Mouse (Mus musculus) stomach, embryonic 15.5 days (tissue): ENCODE measurements around the gene Rab4a. TPM values are rescaled to one million over a fixed set of nuclear protein-coding genes. Genes with fewer than 3 reads are reported as not detected.

Source experiments
- ATAC-seq: fragments of 200-750 bp; cut with Nextera tagmentation; 2 replicates; pipeline ENCODE4 v1.8.0; 2017; ENCODE audit warnings: low read depth, moderate number of reproducible peaks, moderate TSS enrichment; ENCODE audit not compliant: insufficient read depth, low FRiP score
- H3K27ac ChIP-seq: fragments of 300-500 bp; sonication (generic); 2 replicates; pipeline ENCODE4 v1.5.1; 2015; ENCODE audit warnings: mild to moderate bottlenecking, inconsistent platforms
- H3K27me3 ChIP-seq: fragments of 300-500 bp; sonication (generic); replicated peaks from 2 replicates; pipeline ENCODE4 v1.6.1; 2015; ENCODE audit warnings: inconsistent platforms
- H3K36me3 ChIP-seq: fragments of 300-500 bp; sonication (generic); 2 replicates; pipeline ENCODE4 v1.6.1; 2015; ENCODE audit warnings: inconsistent platforms
- H3K4me1 ChIP-seq: fragments of 300-500 bp; sonication (generic); 2 replicates; pipeline ENCODE4 v1.6.1; 2015; ENCODE audit warnings: inconsistent platforms
- H3K4me2 ChIP-seq: fragments of 300-500 bp; sonication (generic); 2 replicates; pipeline ENCODE4 v1.6.1; 2015; ENCODE audit warnings: mild to moderate bottlenecking, inconsistent platforms
- H3K4me3 ChIP-seq: fragments of 300-500 bp; sonication (generic); replicated peaks from 2 replicates; pipeline ENCODE4 v1.5.1; 2015; ENCODE audit warnings: inconsistent platforms
- H3K9ac ChIP-seq: fragments of 300-500 bp; sonication (generic); 2 replicates; pipeline ENCODE4 v1.6.1; 2015; ENCODE audit warnings: inconsistent platforms
- H3K9me3 ChIP-seq: fragments of 300-500 bp; sonication (generic); 2 replicates; pipeline ENCODE4 v1.6.1; 2016; ENCODE audit warnings: inconsistent platforms
- WGBS: fragments of 180-500 bp; shearing (Covaris S2); methylation state at CpG from one replicate; pipeline ENCODE4 v1.1.7; 2015; 5-methylcytosine and 5-hydroxymethylcytosine counted together
- polyA plus RNA-seq: library from polyadenylated mRNA; unstranded; fragments of >200 nt; fragmentation: Nextera tagmentation; extraction: Ambion mirVana; gene quantifications from 2 replicates; pipeline ENCODE4 v1.2.1, GENCODE M21; 2015

Rab4a gene
- polyA plus RNA-seq, 1 experiment from 2014 or later: 46.7 TPM

- peak overlapping the region; percentile 97 for H3K4me2 ChIP-seq
- no peak for ATAC-seq
- H3K27me3 ChIP-seq: peaks cover 4% of the 10 kb centered on the region; the same call in 1 of the 2 replicates
- WGBS: under 1% methylated on average over 17 of the region's 17 CpGs
- H3K36me3 ChIP-seq: no peaks in the 10 kb centered on the region
- H3K4me1 ChIP-seq: peaks cover 8% of the 10 kb centered on the region; the same call in 1 of the 2 replicates
- H3K27ac ChIP-seq: peak overlapping the region; percentile 45; the same call in 1 of the 2 replicates
- H3K4me3 ChIP-seq: peak overlapping the region; percentile 96
- no peaks in the 10 kb centered on the region for H3K9me3 ChIP-seq
- H3K9ac ChIP-seq: peak overlapping the region; percentile 65; the same call in 1 of the 2 replicates
These were observed 52.8 kb downstream of the Rab4a start for GRCm38 (mm10) chr8:123858574-123858940.

GRCm38 (mm10) chr8:123858941-123859647 lies 53.3 kb downstream of the Rab4a start:
- Histone ChIP-seq H3K4me2 (peak overlapping the region; percentile 97), H3K4me1 (peaks cover 8% of the 10 kb centered on the region; the same call in 1 of the 2 replicates), H3K9me3 (no peaks in the 10 kb centered on the region), H3K27ac (peak overlapping the region; percentile 45; the same call in 1 of the 2 replicates), H3K36me3 (no peaks in the 10 kb centered on the region), H3K4me3 (peak overlapping the region; percentile 96), H3K27me3 (peaks cover 7% of the 10 kb centered on the region; the same call in 1 of the 2 replicates), H3K9ac (peak overlapping the region; percentile 65)
- under 1% methylated on average over 74 of the region's 79 CpGs for WGBS
- peak; percentile 98 for ATAC-seq

DNA sequence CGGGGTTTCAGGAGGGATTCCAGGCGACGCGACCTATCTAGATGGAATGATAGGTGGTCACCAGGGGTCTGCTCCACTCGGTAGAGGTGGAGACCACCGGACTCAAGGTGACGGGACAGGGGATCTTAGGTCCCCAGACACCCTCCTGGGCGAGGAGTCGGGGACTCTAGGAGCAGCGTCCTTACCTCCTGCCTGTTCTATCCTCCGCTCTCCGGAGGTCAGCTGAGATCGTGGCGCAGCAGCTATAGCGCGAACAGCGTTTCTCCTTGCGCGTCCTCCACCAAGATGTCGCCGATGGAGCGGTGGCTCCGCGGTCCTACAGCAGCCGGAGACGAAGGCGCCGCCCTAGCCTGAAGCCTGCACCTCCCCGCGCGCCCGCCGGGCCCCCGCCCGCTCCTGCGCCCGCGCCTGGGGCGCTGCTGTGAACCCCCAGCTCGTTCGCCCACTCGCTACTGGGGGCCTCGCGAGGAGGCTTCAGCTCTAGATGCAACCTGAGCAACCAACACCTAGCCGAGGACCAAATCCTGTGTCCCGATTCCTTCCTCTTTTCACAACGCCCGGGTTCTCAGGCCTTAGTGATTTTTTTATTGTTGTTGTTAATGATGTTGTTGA lies 54.0 kb downstream of the Rab4a start, which contains the start of gene Ccsap:
Gene Ccsap, minus strand, starts transcription at position 562 of the 612 bp plus-strand sequence.
- H3K27ac ChIP-seq: peak within 1 kb of the TSS; percentile 45; the same call in 1 of the 2 replicates

GRCm38 (mm10) chr8:123860386-123860785 lies 54.6 kb downstream of the Rab4a start:
- Histone ChIP-seq H3K4me3 (peak overlapping the region; percentile 96), H3K27me3 (peaks cover 10% of the 10 kb centered on the region; the same call in 1 of the 2 replicates), H3K27ac (no peak overlapping the region), H3K9ac (no peak overlapping the region), H3K4me2 (no peak overlapping the region; the same call in 1 of the 2 replicates), H3K36me3 (no peaks in the 10 kb centered on the region), H3K4me1 (peaks cover 8% of the 10 kb centered on the region; the same call in 1 of the 2 replicates), H3K9me3 (no peaks in the 10 kb centered on the region)
- WGBS: 72% methylated on average over 4 of the region's 4 CpGs
- no peak for ATAC-seq

More for the DNA sequence above, 54.0 kb downstream of the Rab4a start, which contains the start of gene Ccsap:
- H3K27me3 ChIP-seq: peaks cover 10% of the 10 kb centered on the region; the same call in 1 of the 2 replicates
- peak within 1 kb of the TSS; percentile 96 for H3K4me3 ChIP-seq
- peak within 1 kb of the TSS; percentile 65 for H3K9ac ChIP-seq
- H3K9me3 ChIP-seq: no peaks in the 10 kb centered on the region
- peaks cover 8% of the 10 kb centered on the region; the same call in 1 of the 2 replicates for H3K4me1 ChIP-seq
- H3K4me2 ChIP-seq: peak within 1 kb of the TSS; percentile 97
- ATAC-seq: peak; percentile 54
- 1% methylated on average over 48 of the region's 48 CpGs for WGBS
- H3K36me3 ChIP-seq: no peaks in the 10 kb centered on the region

GRCm38 (mm10) chr8:123865786-123866185 lies 60.0 kb downstream of the Rab4a start:
- ATAC-seq: no peak
- H3K27me3 ChIP-seq: peaks cover 10% of the 10 kb centered on the region; the same call in 1 of the 2 replicates

GRCm38 (mm10) chr8:123866971-123867370 lies 61.2 kb downstream of the Rab4a start:
- no peaks in the 10 kb centered on the region for H3K9me3 ChIP-seq
- no peak overlapping the region for H3K9ac ChIP-seq
- no peaks in the 10 kb centered on the region for H3K4me1 ChIP-seq
- WGBS: 23% methylated on average over 5 of the region's 5 CpGs
- H3K4me3 ChIP-seq: no peak overlapping the region
- no peak overlapping the region for H3K27ac ChIP-seq
- H3K27me3 ChIP-seq: peaks cover 10% of the 10 kb centered on the region; the same call in 1 of the 2 replicates
- no peak overlapping the region for H3K4me2 ChIP-seq
- H3K36me3 ChIP-seq: no peaks in the 10 kb centered on the region
- ATAC-seq: no peak

More at GRCm38 (mm10) chr8:123865786-123866185, 60.0 kb downstream of the Rab4a start:
- Histone ChIP-seq H3K4me2 (no peak overlapping the region), H3K4me3 (no peak overlapping the region), H3K36me3 (no peaks in the 10 kb centered on the region), H3K9ac (no peak overlapping the region), H3K4me1 (no peaks in the 10 kb centered on the region), H3K27ac (no peak overlapping the region), H3K9me3 (no peaks in the 10 kb centered on the region)
- 55% methylated on average over 7 of the region's 7 CpGs for WGBS

GRCm38 (mm10) chr8:123872048-123872447 lies 66.3 kb downstream of the Rab4a start:
- Histone ChIP-seq H3K9me3 (no peaks in the 10 kb centered on the region), H3K27ac (no peak overlapping the region), H3K9ac (no peak overlapping the region), H3K36me3 (no peaks in the 10 kb centered on the region), H3K27me3 (no peaks in the 10 kb centered on the region), H3K4me1 (no peaks in the 10 kb centered on the region), H3K4me3 (no peak overlapping the region), H3K4me2 (no peak overlapping the region)
- ATAC-seq: no peak
- 74% methylated on average over 9 of the region's 9 CpGs for WGBS

DNA sequence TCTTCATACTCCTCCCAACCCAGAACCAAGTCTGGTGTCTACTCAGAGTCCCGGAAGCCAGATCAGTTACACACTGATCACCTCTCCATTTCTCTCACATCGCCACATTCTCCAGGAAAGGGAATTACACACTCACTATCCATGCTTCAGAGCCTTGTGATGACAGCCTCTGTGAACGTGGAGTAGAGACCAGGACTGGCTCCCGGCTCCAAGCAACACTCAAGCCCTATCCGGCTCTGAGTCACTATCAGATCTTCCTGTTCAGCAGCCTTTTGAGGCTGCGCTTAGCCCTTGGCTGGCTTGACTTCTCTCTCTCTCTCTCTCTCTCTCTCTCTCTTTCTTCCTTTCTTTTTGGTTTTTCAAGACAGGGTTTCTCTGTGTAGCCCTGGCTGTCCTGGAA lies 67.6 kb downstream of the Rab4a start:
- Histone ChIP-seq H3K27ac (no peak overlapping the region), H3K36me3 (no peaks in the 10 kb centered on the region), H3K9me3 (no peaks in the 10 kb centered on the region), H3K4me1 (no peaks in the 10 kb centered on the region), H3K4me3 (no peak overlapping the region), H3K27me3 (no peaks in the 10 kb centered on the region), H3K9ac (no peak overlapping the region), H3K4me2 (no peak overlapping the region)
- no peak for ATAC-seq
- WGBS: 74% methylated on average over 6 of the region's 6 CpGs

DNA sequence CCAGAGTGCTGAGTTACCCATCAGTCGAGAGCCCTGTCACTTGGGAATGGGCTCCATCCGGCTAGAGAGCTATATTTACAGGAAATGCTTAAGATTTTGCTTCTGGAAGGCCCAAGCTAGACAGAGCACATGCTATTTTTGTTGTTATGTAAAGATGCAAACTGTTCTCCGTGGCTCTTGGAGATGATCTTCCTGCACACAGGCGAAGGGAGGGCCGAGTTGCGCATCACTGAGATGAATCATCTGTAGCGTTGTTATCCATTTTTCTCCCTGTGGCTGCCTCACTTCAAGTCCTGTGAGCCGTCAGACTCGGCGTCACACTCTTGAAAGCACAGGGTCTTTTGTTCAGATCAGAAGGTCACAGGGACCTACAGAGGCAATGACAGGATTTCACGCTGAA lies 68.5 kb downstream of the Rab4a start:
- WGBS: 72% methylated on average over 11 of the region's 11 CpGs
- Histone ChIP-seq H3K9me3 (no peaks in the 10 kb centered on the region), H3K4me2 (no peak overlapping the region), H3K4me3 (no peak overlapping the region), H3K27ac (no peak overlapping the region), H3K9ac (no peak overlapping the region), H3K4me1 (no peaks in the 10 kb centered on the region), H3K36me3 (no peaks in the 10 kb centered on the region), H3K27me3 (no peaks in the 10 kb centered on the region)
- no peak for ATAC-seq

DNA sequence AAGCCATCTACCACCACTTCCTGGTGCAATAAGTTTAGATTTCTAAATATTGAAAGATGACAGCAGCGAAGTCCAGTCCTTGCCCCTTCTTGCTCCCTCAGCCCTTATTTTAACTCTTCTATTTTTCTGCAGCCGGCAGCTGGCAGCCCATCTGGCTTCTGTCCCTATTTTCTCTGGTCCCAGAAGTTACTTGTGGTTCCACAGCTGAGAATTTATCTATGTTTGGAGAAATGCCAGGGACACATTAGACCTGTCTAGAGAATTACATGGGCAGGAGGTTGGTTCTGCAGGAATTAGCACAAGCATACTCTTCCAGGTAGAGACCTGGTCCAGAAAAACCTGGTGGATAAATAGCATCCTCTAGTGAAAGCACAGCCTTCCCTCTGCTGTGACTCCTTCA lies 72.1 kb downstream of the Rab4a start:
- Histone ChIP-seq H3K9me3 (no peaks in the 10 kb centered on the region), H3K4me1 (no peaks in the 10 kb centered on the region), H3K27me3 (no peaks in the 10 kb centered on the region), H3K27ac (no peak overlapping the region), H3K9ac (no peak overlapping the region), H3K4me2 (no peak overlapping the region), H3K4me3 (no peak overlapping the region), H3K36me3 (no peaks in the 10 kb centered on the region)
- 39% methylated on average over 2 of the region's 2 CpGs for WGBS
- ATAC-seq: no peak

DNA sequence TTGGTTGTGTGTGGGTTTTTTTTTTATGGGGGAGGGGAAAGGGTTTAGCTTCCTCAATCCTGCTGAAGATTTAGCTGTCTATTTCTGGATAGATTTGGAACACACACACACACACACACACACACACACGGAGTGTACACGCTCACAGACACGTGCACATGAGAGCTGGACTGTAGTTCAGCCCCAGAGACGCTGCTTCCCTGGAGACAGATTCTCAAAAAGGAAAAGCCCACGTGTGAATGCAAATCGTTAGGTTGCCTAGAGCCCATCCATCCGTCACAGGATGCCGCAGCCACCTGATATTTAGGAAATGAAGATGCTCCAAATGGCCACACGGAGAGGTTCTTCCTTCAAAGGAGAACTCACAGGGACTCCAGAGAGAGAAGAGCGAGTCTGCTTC lies 74.5 kb downstream of the Rab4a start:
- Histone ChIP-seq H3K27me3 (no peaks in the 10 kb centered on the region), H3K4me2 (no peak overlapping the region), H3K9ac (no peak overlapping the region), H3K4me1 (0 out of 2 replicates have a peak, but pooled peaks cover 6% of the 10 kb centered on the region), H3K36me3 (no peaks in the 10 kb centered on the region), H3K4me3 (no peak overlapping the region), H3K9me3 (no peaks in the 10 kb centered on the region), H3K27ac (no peak overlapping the region)
- WGBS: 62% methylated on average over 10 of the region's 10 CpGs
- ATAC-seq: no peak

- no peak overlapping the region for H3K27ac ChIP-seq
- H3K4me1 ChIP-seq: 0 out of 2 replicates have a peak, but pooled peaks cover 6% of the 10 kb centered on the region
- H3K36me3 ChIP-seq: no peaks in the 10 kb centered on the region
- H3K4me2 ChIP-seq: no peak overlapping the region
- no peak overlapping the region for H3K9ac ChIP-seq
- no peaks in the 10 kb centered on the region for H3K27me3 ChIP-seq
- WGBS: 31% methylated on average over 4 of the region's 4 CpGs
- no peaks in the 10 kb centered on the region for H3K9me3 ChIP-seq
- no peak overlapping the region for H3K4me3 ChIP-seq
- no peak for ATAC-seq
These were observed 75.1 kb downstream of the Rab4a start for GRCm38 (mm10) chr8:123880821-123881350.
